Mouse (Mus musculus): ENCODE data around the gene Hmgn1. TPM values are rescaled to one million over a fixed set of nuclear protein-coding genes. Genes with fewer than 3 reads are reported as not detected.

The Hmgn1 gene
- 120 TPM for polyA plus RNA-seq (2014; fragmentation: Illumina TruSeq; extraction: RNeasy Lipid Tissue Mini Kit (QIAGEN cat#74804); ENCODE audit: low read depth, low replicate concordance)

DNA sequence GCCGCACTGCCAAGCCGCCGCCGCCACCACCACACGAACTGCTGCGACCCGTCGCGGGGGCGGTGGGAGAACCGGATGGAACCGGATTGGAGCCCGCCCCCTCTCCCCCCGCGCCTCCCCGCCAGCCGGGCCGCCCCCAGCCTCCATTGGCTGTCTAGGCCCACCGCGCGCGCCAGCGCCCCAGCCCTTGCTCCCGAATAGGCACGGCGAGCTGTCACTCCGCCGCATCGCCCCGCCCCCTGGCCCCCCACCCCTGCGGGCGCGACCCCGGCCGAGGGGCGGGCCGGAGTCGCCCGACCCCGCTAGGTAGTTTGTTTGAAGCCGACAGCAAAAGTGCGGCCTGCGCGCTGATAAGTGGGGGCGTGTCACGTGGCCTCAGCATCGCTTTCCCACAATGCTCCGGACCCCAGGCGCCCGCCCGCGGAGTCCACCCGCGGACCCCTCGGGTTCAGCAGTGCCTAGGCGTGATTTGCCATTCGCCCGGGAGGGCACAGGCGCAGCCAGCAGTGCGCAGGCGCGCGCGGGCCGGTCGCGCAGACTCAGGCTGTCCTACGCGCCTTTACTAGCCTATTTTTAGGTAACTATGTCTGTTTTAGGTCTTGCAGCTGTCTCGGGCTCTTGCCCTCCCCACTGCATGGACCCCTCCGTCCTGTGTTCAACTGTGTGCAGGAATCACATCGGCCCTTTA lies at the start of gene Hmgn1:
TSS of gene Hmgn1 (minus strand) at position 73 of the 688 bp plus-strand sequence.

DNA sequence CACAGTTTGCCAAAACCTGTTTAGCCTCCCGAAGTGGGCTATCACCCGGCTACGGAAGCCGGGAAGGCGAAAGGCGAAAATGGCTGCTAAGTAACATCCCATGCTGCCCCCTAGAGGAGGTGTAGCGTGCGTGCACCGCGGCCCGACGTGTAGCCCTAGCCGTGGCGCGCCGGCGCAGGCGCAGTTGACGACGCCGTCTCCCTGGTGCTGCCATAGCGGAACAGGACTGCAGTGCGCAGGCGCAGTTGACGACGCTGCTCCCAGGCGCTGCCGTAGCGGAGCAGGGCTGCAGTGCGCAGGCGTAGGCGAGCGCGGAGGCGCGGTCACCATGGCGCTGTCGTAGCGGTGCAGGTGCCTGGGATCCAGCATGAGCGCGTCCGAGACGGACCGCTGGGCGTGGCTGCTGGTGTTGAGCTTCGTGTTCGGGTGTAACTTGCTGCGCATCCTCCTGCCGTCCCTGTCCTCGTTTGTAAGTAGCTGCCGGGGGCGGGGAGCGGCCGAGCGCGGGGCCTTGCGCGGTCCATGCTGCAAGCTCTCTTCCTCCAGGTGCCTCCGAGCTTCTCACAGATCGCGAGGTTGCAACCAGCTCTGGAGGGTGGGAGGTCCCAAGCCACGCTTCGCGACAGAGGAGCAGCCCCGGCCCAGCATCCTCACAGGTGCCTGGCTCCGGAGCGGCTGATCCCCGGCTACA lies 17.7 kb upstream of the Hmgn1 start, which contains the start of gene Wrb:
TSS of gene Wrb (plus strand) at position 298 of the 691 bp plus-strand sequence.

DNA sequence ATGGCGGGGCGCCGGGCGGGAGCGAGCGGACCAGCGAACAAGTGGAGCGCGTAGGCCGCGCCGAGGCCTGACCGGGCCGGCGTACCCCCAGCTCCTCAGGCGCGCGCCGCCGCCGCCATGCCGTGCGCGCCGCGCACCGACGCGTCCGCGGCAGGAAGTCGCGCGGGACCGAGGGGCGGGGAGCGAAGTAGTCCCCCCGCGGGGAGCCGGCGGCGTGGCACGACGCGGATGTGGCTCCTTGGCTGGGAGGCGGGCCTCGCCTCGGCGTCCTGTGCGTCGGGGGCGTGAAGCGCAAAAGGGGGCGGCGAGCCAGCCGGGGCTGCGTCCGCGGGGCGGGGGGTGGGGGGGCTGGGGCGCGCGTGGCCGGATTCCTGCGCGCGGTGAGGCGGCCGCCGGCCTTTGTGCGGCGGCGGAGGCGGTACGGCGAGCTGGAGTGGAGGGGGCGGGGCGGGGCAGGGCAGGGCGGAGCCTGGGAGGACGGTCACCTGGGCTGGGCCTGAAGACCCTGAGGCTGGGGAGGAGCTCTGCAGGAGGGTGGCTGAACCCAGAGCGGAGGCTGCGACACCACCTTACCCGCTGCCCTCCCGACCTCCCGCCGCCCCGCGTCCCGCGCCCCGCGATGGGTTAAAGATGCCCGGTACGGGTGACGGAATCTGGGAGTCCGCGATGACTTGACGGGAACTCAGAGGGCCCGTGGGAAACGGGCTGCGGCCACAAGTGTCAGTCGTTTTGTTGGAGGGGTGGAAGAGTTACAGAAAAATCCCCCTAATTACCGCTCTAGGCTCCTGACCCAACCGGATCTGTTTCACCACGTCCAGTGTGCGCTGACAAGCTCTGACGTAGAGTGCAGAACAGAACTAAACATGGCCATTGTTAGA lies 45.0 kb downstream of the Hmgn1 start, which contains the start of gene Brwd1:
TSS of gene Brwd1 (minus strand) at position 226 of the 878 bp plus-strand sequence.

Other genes starting within 250 kb of the Hmgn1 start
- gene Psmg1, start 136.8 kb downstream of the Hmgn1 start, polyA plus RNA-seq (2014; fragmentation: Illumina TruSeq; extraction: RNeasy Lipid Tissue Mini Kit (QIAGEN cat#74804); ENCODE audit: low read depth, low replicate concordance): 19.4 TPM
- 64.2 TPM for gene Brwd1, start 45.2 kb downstream of the Hmgn1 start, polyA plus RNA-seq (2014; fragmentation: Illumina TruSeq; extraction: RNeasy Lipid Tissue Mini Kit (QIAGEN cat#74804); ENCODE audit: low read depth, low replicate concordance)
- 11.6 TPM for gene Wrb, start 17.7 kb upstream of the Hmgn1 start, polyA plus RNA-seq (2014; fragmentation: Illumina TruSeq; extraction: RNeasy Lipid Tissue Mini Kit (QIAGEN cat#74804); ENCODE audit: low read depth, low replicate concordance)
- gene Lca5l, start 64.5 kb upstream of the Hmgn1 start, polyA plus RNA-seq (2014; fragmentation: Illumina TruSeq; extraction: RNeasy Lipid Tissue Mini Kit (QIAGEN cat#74804); ENCODE audit: low read depth, low replicate concordance): 0.63 TPM
- 107 TPM for gene Sh3bgr, start 72.7 kb upstream of the Hmgn1 start, polyA plus RNA-seq (2014; fragmentation: Illumina TruSeq; extraction: RNeasy Lipid Tissue Mini Kit (QIAGEN cat#74804); ENCODE audit: low read depth, low replicate concordance)
- gene B3galt5, start 108.1 kb upstream of the Hmgn1 start, polyA plus RNA-seq (2014; fragmentation: Illumina TruSeq; extraction: RNeasy Lipid Tissue Mini Kit (QIAGEN cat#74804); ENCODE audit: low read depth, low replicate concordance): 320 TPM

Measured in sigmoid colon, adult 10 weeks (tissue).